Mouse (Mus musculus): ENCODE results near the gene Tcl1b2.
"Not testable (repeated sequence)": the region's sequence is repeated elsewhere in the genome, so short reads cannot be mapped to it uniquely, and the experiment has no call there.

- not testable (repeated sequence) for TF ChIP-seq MAZ (IDR thresholded peaks at IDR 0.05; ENCODE audit: low read depth, low read length); ELF1 (IDR thresholded peaks at IDR 0.05; ENCODE audit: low read depth, low read length); NRF1 (IDR thresholded peaks at IDR 0.05; ENCODE audit: insufficient read depth, low read depth, low read length, poor library complexity, severe bottlenecking)
Observed at GRCm38 (mm10) chr12:105190743-105191142, 44.9 kb downstream of the Tcl1b2 start, which contains the start of gene Tcl1b3.

Measured in MEL (cell line).